Mouse (Mus musculus) large intestine, adult 2 months (tissue): ENCODE measurements around the gene Cpeb3. TPM values are rescaled to one million over a fixed set of nuclear protein-coding genes. Genes with fewer than 3 reads are reported as not detected.
"Not testable (repeated sequence)": the region's sequence is repeated elsewhere in the genome, so short reads cannot be mapped to it uniquely, and the experiment has no call there.

Experiments used
- DNase-seq: peaks from one replicate; pipeline ENCODE4 v3.0.0-alpha.2; 2012; ENCODE audit warnings: low read depth, low spot score
- WGBS: fragments of 180-500 bp; shearing (Covaris S2); methylation state at CpG from one replicate; pipeline ENCODE4 v1.1.7; 2018; 5-methylcytosine and 5-hydroxymethylcytosine counted together
- polyA plus RNA-seq: library from polyadenylated mRNA; depleted of rRNA; stranded (reverse); fragments of >200 nt; gene quantifications from 2 replicates; pipeline ENCODE4 v1.2.3, GENCODE M21; 2012

The Cpeb3 gene
- polyA plus RNA-seq, 1 experiment, result 1.1 TPM

DNA sequence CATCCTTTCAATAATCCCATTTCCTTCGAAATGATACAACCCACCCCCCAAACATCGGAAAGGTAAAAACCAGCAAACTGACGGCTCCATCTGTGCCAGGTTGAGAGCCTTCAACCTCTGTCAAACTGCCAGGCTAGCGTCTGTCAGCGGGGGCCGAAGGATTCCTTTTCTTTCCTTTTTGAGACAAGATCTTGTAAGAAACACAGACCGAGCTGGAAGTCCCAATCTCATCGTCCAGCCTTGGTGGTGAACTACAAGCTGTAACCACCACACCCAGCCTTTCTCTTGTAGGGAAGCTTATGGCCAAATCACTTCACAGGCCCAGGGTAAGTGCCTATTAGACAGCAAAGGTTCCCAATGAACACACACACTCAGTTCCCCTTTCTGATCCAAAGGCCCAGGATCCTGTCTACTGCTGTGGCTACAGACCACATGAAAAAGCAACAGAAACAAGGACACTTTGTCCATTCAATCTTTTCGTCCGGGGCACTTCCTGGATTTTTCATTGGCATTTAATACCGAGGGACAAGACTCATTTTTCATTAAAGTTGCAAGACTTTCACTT, 35.8 kb downstream of the Cpeb3 start:
- 82% methylated on average over 11 of the region's 11 CpGs for WGBS
- no peak for DNase-seq

DNA sequence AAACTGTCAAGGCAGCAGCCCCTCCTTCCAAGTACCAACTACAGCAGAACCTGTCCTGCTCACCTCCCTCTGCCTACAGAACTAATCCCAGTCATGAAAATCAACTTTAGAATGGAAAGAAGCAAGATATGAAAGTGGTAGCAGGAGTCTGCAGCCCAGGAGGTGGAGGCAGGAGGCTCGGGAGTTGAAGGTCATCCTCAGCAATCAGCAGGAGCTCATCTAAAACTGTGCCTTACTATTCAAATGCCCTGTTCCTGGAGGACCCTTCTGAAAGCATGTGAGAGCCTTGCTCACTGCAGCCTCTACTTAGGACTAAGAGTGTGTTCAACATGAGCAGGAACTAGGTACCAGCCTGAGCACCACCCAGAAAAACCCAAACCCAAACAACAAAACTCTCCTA, 36.3 kb downstream of the Cpeb3 start:
- 69% methylated on average over 1 of the region's 1 CpGs for WGBS
- no peak for DNase-seq

DNA sequence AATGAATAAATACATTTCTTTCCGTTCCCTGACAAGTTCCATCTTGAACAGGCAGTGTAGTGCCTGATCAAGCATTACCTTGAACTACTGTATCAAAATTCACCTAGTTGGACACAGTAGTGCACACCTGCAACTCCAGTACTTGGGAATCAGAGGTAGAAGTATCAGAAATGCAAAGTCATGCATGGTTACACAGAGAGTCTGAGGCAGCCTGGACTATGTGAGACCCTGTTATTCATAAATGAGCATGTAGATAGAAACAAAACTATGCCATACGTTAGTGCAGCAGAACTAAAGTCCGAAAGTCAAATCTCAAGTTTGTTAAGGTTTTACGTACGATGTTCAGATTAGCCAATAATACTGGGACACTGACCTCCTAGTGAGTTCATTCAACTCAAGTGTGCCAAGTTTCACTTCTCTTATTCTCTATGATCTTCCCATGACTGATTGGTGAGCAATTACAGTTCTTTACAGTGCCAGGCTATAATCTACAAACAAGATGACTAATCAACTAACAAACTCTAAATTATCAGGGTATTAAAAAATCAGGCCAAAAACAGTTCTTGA, 51.5 kb downstream of the Cpeb3 start:
- no peak for DNase-seq
- 33% methylated on average over 5 of the region's 5 CpGs for WGBS

DNA sequence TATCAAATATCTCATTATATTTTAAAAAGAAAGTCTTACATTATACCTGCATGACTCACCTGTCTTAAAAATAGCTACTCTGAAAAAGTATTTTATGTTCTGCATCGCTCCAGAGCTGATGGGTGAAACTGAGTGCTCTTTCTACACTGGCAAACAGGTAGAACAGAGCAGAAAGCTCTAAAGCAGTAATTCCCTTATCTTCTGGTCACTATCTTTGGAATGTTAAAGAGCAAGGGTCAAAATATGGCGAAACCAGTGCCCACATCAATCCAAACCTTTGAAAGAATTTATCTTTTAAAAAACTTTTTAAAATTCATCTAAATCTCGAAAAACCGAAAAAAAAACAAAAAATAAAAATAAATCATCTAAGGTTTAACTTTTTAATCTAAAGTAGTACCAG, 52.4 kb downstream of the Cpeb3 start:
- 85% methylated on average over 4 of the region's 4 CpGs for WGBS

DNA sequence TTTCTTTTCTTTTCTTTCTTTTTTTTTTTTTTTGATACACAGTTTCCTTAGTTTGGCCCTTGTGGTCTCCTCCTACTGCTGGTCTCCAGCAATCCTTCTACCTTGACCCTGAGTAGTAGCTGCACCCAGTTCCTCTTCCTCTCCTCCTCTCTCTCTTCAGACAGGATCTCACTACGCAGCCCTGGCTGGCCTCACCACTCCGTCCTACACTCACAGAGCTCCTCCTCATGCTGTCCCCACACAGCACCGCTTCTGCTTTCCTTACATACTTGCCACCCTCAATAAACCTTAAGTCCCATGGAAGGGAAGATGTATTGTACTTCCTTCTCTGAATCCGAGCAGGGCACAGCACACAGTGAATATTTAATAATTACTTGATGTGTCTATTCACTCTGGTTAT, 61.3 kb downstream of the Cpeb3 start:
- DNase-seq, result no peak
- WGBS, result 69% methylated on average over 4 of the region's 4 CpGs

More for the DNA sequence above, 52.4 kb downstream of the Cpeb3 start:
- no peak for DNase-seq

DNA sequence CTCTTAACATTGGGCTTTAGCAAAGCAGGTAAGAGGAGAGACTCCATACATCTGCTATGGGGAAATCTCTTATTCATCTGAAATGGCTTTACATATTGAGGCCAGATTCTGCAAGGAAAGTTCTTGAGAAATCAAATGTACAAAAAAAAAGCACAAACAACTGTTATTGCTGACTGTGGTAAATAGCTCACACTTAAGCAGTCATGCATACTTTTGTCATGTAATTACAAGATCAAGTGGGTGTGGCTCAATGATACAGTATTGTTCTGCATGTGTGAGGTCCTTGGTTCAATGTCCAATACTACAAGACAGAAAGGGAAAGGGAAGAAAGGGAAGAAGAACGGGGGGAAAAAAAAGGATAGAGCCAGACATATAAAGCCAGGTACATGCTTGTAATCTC, 62.6 kb downstream of the Cpeb3 start:
- no peak for DNase-seq
- 54% methylated on average over 1 of the region's 1 CpGs for WGBS

DNA sequence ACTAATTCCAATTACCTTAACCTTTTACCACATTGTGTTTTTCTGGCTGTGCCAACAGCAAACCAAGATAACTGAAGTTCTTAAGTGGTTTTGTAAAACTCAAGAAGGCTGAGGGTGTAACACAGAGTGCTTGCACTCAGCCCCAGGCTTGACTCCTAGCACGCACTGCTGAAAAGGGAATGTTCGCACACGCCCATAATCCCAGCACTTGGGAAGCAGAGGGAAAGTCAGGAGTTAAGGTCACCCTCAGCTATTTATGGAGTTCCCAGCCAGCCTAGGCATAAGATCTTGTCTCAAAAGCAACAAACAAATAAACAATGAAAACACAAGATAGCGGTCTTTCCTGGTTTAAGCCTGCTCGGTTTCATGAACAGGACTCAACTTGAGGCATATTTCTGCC, 63.0 kb downstream of the Cpeb3 start:
- WGBS, result 90% methylated on average over 5 of the region's 5 CpGs
- DNase-seq, result no peak

DNA sequence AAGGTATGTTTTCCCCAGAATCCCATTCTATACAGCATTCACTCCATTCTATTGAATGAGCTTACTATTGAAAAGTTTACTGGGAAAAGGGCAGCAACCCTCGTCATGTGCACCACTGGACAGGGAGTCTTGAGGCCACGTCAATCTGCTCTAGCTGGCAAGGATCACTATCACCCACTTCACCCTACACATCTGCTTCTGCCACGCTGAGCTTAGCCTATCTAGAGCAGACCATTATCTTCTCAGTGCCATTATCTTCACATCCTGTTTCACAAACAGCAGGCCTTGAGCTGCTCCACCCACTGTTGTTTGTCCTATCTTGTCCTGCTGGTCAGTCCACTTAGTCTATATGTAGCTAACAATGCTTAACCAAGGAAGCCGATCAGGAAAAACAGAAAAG, 66.8 kb downstream of the Cpeb3 start:
- 58% methylated on average over 4 of the region's 4 CpGs for WGBS
- no peak for DNase-seq

DNA sequence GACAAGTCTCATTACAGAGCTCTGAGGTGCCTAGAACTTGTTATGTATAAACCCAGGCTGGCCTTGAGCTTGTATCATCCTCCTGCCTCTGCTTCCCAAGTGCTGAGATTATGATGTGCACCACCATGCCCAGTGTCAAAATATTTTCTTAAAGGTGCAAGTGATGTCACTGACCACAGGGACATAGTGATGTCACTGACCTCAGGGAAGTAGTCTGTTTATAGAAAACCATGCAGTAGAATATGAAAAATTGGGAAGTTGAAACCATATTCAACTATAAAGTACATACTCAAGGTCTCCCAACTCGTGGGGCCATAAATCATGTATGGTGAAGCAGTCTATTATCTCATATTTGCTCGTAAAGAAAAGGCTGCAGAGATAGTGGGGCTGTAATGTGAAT, 71.3 kb downstream of the Cpeb3 start:
- DNase-seq, result no peak
- 15% methylated on average over 2 of the region's 2 CpGs for WGBS

DNA sequence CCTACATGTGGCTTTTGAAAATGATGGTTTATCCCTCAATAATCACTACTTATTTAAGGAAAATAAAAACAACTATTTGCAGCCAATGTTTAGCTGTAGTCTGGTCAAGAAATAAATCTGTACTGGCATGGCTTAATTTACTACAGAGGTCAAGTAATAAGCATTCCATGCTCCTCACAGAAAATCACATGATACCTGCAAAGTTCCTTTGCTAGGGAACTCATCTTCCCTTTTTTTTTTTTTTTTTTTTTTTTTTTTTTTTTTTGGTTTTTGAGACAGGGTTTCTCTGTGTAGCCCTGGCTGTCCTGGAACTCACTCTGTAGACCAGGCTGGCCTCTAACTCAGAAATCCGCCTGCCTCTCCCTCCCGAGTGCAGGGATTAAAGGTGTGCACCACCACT, 72.9 kb downstream of the Cpeb3 start:
- not testable (repeated sequence) for DNase-seq
- 89% methylated on average over 2 of the region's 2 CpGs for WGBS

DNA sequence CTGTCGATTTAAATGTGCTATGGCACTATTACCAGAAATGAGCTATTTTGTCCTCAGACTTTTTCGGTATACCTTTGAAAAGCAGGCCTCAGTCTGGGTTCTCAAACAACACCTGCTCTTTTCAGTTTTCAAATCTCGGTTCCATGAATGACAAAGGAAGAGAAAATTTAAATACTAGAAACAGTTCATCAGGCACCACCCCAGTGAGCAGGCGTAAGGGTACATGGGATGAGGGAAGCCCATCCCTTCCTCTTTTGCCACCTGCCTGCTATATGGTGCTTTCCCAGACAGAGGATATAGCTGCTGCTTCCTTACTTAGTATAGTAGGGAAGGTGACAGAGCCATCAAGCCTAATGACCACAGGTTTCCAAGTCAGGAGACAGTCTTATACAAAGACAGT, 74.7 kb downstream of the Cpeb3 start:
- 90% methylated on average over 4 of the region's 4 CpGs for WGBS
- DNase-seq, result no peak

DNA sequence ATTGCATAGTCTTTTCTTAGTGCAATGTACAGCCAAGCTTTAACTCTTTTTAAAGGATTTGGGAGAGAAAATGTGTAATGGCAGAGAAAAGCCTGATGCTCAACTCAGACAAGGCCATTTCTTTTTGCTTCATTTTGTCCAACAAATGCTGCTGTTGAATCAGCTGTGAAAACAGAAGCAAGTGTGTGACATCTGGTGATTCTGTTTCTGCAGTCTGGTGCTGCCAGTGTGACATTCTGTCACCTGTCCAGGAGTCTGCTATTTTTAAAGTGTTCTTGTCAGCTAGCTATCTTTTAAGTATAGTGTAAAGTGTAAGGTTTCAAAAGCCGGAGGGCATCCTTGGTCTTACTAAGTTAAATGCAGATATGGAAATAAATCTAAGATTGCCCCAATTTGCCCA, 76.7 kb downstream of the Cpeb3 start:
- 92% methylated on average over 1 of the region's 1 CpGs for WGBS

DNA sequence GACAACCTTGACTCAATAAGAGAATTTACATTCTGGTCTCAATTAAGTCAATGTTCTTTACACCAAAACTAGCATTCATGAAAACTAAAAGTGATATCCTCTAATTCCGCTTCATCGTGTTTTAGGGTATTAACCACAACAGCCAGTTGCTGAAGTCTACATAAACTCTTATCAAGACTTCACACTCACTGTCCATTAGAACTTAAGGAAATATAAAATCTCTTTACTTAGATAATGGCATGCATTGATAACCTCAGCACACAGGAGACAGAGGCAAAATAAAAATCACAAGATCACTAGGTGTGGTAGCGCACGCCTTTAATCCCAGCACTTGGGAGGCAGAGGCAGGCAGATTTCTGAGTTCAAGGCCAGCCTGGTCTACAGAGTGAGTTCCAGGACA, 79.9 kb downstream of the Cpeb3 start:
- 98% methylated on average over 4 of the region's 4 CpGs for WGBS
- DNase-seq, result no peak

More for the DNA sequence above, 76.7 kb downstream of the Cpeb3 start:
- DNase-seq, result no peak

DNA sequence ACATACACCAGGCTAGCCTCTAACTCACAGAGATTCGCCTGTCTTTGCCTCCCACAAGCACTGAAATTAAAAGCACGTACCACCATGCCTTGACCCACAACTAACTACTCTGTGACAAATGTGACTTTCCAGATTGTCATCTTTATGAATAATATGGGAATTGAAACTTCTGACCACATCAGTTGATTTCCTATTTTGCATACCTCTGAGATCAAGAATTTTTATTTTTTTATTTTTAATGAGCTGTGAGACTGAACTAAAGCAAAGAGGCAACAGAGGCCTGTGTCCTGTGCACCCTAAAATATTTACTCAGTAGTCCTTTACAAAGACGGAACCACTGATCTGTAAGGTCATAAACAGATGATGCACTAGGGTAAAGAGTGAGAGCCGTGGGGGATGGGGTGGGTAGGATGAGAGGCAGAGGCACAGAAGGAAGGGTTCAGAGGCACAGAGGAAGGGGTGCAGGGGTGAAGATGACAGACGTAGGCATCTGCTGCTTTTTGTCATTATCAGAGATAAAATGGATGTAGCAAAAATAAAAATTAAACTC, 81.3 kb downstream of the Cpeb3 start:
- DNase-seq, result no peak
- 71% methylated on average over 5 of the region's 5 CpGs for WGBS

DNA sequence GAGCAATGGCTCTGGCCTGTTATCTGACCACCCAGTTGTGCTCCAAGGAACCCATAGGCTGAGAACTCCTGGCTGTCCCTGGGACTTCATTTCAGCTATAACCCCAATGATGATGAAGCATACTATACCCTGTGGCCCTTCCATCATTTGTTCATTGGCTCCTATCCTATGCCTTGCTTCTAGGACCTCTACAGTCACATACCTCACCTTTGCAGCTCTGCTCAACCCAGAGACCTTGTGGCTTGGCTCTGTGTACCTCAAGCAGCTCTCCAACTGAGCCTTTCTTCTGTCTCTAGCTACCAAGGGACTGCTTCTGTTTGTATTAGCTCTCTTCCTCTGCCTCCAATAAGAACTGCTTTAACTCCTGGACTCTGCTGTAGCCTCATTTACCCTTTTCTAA, 83.4 kb downstream of the Cpeb3 start:
- no peak for DNase-seq

DNA sequence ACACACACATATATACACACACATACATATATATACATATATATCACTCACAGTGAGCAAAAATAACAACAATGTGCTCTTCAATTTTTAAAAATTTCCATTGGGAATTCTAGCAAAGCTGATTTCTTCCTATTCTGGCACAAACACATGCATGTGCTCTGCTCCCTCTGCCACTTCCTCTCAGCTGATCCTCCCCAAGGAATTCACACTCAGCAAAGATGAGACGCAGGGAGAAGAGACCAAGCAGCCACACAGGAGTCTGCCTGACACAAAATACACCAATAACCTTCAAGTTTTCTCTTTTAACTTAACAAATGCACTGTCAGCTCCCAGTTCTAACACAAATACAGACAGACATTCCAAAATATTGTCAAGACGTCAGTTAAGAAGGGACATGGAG, 89.1 kb downstream of the Cpeb3 start:
- 63% methylated on average over 2 of the region's 2 CpGs for WGBS
- DNase-seq, result no peak

DNA sequence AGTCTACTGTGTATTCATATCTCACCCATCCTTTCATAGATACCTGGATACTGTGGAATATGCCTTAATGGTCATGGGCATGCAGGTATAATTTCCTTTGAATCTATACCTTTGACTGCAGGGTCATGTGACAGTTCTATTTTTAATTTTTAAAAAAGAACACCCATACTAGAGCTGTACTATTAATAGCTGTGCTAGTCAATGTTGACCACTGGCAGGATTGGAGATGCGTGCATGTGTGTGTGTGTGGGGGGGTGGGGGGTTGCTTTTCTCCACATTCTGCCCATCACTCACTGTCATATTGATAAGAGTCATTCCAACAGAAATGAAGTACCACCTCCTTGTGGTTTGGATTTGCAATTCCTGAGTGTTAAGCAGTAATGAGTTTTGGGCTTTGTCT, 92.6 kb downstream of the Cpeb3 start:
- 95% methylated on average over 1 of the region's 1 CpGs for WGBS
- no peak for DNase-seq

DNA sequence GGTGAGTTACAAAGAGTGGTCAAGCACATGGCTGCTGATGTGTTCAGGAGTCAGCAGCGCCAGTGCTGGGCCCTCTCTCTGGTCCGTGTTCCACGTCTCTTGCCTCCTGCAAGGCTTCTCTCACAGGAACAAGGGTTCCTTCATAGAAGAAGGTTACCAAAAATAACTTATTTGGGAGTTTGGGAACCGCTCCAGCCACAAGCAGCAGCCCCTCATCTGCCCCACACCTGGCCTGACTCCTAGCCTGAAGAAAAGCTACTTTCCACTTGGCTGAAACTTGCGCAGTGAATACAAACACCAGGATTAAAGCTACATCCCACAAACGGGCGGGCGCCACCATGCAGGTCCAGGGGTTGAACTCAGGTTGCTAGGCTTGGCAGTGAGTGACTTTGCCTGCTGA, 93.0 kb downstream of the Cpeb3 start:
- no peak for DNase-seq
- WGBS, result 82% methylated on average over 8 of the region's 8 CpGs

DNA sequence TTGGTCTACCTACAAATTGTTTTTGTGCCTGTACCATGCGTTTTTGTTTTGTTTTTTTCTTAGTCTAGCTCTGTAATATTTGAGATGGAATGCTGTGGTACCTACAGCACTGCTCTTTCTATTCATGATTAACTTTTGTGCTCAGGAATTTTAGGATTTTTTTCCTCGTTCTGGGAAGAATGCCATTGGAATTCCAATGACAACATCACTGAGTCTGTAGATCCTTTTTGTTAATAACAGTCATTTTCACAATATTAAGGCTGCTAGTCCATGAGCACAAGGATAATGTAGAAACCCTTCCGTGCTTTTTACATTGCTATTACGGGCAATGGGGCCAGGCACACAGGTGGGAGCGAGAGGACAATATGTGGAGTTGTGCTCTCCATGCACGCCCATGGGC, 96.6 kb downstream of the Cpeb3 start:
- 79% methylated on average over 6 of the region's 6 CpGs for WGBS

DNA sequence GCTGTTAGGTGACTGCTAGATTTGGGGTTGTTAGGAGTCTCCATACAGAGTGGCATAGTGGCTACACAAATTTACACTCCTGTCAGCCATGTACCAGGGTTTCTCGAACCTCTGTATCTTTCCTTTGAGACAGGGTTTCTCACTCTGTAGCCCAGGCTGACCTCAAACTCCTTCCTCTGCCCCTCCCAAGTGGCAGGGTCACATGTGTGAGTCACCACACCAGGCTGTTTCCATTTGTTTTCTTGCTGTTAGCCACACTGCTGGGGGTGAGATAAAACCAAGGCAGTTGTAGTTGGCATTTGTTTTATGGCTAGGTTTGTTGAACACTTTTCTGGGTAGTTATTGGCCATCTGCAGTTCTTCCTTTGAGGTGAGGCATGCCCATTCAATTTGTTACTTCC, 97.9 kb downstream of the Cpeb3 start:
- WGBS, result 68% methylated on average over 1 of the region's 1 CpGs
- no peak for DNase-seq

More for the DNA sequence above, 96.6 kb downstream of the Cpeb3 start:
- DNase-seq, result no peak

DNA sequence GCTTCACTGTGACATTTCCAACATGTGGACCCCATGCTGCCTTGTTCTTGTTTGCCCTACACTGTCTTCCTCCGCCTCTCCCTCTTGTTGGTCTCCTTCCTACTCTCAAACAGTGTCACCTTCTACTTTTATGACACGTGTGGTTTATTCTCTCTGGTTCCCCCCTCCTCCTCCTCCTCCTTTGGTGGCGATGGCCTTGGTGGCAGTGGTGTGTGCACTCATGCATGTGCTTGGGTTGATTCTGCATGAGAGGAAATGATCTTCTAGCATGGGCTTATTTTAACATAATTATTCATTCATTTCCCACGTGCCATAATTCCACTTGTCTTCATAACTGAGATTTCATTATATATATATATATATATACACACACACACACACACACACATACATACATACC, 98.5 kb downstream of the Cpeb3 start:
- WGBS, result 73% methylated on average over 4 of the region's 4 CpGs
- no peak for DNase-seq

DNA sequence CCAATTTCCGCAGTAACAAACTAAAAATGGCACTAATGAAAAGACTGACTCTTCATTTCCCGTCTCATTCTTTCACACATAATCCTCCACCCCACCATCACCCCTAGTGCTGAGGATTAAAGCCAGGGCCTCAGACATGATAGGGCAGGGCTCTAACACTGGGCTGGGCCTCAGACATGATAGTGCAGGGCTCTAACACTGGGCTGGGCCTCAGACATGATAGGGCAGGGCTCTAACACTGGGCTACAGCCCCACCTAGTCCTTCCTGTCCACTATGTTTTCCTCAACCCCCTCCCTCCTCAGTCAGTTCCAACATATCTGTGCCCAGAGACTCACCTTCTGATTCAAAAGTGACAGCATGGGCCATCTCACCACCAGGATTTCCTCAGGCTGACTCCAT, 107.7 kb downstream of the Cpeb3 start:
- no peak for DNase-seq
- 88% methylated on average over 2 of the region's 2 CpGs for WGBS
